Mouse (Mus musculus) urinary bladder, postnatal 4 days (tissue): Measurements from ENCODE around the gene Vmn1r117.
"Not testable (repeated sequence)": the region's sequence is repeated elsewhere in the genome, so short reads cannot be mapped to it uniquely, and the experiment has no call there.

Source experiments
- DNase-seq, 2 experiments: peaks; one replicate each; pipeline ENCODE4 v3.0.0; 2021 to 2022; ENCODE audit warnings: low spot score in 2 of 2

The Vmn1r117 gene

GRCm38 (mm10) chr7:20884021-20884420 lies at the start of gene Vmn1r117:
Gene Vmn1r117, minus strand, starts transcription at chr7:20884121.
- not testable (repeated sequence) for DNase-seq

- DNase-seq = not testable (repeated sequence)
Measured at GRCm38 (mm10) chr7:20912247-20912646, 28.3 kb upstream of the Vmn1r117 start, which contains the start of gene Vmn1r118. Gene Vmn1r118, minus strand, starts transcription at chr7:20912347.

- DNase-seq = not testable (repeated sequence)
Measured at GRCm38 (mm10) chr7:20871956-20872355, 12.0 kb downstream of the Vmn1r117 start, which contains the start of gene Vmn1r116. Gene Vmn1r116, plus strand, starts transcription at chr7:20872256.

- not testable (repeated sequence) for DNase-seq
Measured at GRCm38 (mm10) chr7:20844885-20845284, 39.0 kb downstream of the Vmn1r117 start, which contains the start of gene Vmn1r115. Gene Vmn1r115, minus strand, starts transcription at chr7:20844985.
